Mouse (Mus musculus): ENCODE results near the gene Ppil4. TPM values are rescaled to one million over a fixed set of nuclear protein-coding genes. Genes with fewer than 3 reads are reported as not detected.

Ppil4 gene
- polyA plus RNA-seq, 1 experiment = 26.0 TPM

DNA sequence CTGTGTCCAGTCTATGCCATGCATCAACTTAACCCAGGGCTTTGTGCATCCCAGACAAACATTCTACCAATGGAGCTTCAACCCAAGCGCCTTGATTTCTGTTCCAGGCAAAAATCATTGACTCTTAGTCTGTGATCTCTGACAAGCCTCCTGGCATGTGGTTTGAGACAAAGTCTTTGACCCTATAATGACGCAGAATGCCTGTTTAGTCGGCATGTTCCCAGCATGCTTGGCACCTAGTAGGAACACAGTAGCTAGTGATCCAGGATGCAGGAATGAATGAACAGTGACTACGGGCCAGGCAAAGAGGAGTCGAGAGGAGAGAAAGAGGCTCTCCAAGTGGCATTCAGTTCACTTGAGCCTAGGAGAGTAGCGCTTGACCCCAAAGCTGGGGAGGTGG, 70.7 kb downstream of the Ppil4 start:
- DNase-seq (ENCODE audit: low read depth) = no peak
- TF ChIP-seq CTCF (IDR thresholded peaks at IDR 0.05; ENCODE audit: borderline replicate concordance, extremely low read depth, insufficient read depth, insufficient read length) (no peak), POLR2A (IDR thresholded peaks at IDR 0.05; ENCODE audit: borderline replicate concordance, extremely low read depth, insufficient read depth, insufficient read length, poor library complexity, severe bottlenecking) (no peak)

- DNase-seq (ENCODE audit: low read depth) = no peak
- TF ChIP-seq CTCF (IDR thresholded peaks at IDR 0.05; ENCODE audit: borderline replicate concordance, extremely low read depth, insufficient read depth, insufficient read length) (no peak), POLR2A (IDR thresholded peaks at IDR 0.05; ENCODE audit: borderline replicate concordance, extremely low read depth, insufficient read depth, insufficient read length, poor library complexity, severe bottlenecking) (no peak)
These were observed 71.5 kb downstream of the Ppil4 start for GRCm38 (mm10) chr10:7864184-7864583.

GRCm38 (mm10) chr10:7864806-7865205, 72.1 kb downstream of the Ppil4 start:
- TF ChIP-seq CTCF (IDR thresholded peaks at IDR 0.05; ENCODE audit: borderline replicate concordance, extremely low read depth, insufficient read depth, insufficient read length) (no peak), POLR2A (IDR thresholded peaks at IDR 0.05; ENCODE audit: borderline replicate concordance, extremely low read depth, insufficient read depth, insufficient read length, poor library complexity, severe bottlenecking) (no peak)
- DNase-seq (ENCODE audit: low read depth) = no peak

DNA sequence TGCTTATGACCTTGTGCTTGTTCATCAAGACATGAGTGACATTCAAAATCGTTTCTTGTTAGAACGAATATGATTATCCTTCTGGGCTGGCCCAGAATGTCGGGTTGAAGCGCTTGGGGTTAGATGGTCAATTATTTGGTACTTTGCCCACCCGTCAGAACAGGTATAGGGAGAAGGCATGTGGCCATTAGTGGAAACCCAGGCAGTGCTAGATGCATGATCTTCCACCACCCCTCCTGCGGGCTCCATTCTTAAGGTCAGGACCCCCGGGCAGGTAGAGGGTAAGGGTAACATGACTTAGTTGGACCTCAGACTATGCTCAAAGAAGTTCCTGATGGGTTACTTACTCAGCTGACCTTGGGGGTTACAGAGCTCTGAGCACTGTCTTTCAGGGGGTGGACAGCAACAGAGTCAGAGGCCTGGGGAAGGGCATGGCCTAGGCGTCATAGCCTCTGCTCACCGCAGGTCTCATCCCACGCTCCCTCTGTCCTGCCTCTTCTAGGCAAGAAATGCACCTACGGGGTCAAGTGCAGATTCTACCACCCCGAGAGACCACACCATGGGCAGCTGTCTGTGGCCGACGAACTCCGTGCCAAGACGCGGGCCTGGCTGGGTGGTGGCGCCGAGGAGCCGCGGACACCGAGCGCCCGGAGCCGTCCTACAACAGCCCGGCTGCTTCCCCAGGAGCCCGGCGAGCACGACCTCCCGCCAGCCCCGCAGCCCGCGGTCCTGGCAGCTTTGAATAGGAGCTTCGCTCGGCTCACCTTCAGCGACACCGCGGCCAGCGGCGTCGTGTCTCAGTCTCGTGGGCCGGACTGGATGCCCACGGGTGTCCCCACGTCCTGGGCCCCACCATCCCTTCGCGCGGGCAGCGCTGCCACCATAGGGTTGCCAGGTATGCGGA, 74.3 kb downstream of the Ppil4 start:
- TF ChIP-seq CTCF (IDR thresholded peaks at IDR 0.05; ENCODE audit: borderline replicate concordance, extremely low read depth, insufficient read depth, insufficient read length) (no peak), POLR2A (IDR thresholded peaks at IDR 0.05; ENCODE audit: borderline replicate concordance, extremely low read depth, insufficient read depth, insufficient read length, poor library complexity, severe bottlenecking) (no peak)
- peak; percentile 29 for DNase-seq (ENCODE audit: low read depth)

GRCm38 (mm10) chr10:7867666-7868030, 75.0 kb downstream of the Ppil4 start:
- no peak for DNase-seq (ENCODE audit: low read depth)
- TF ChIP-seq CTCF (IDR thresholded peaks at IDR 0.05; ENCODE audit: borderline replicate concordance, extremely low read depth, insufficient read depth, insufficient read length) (no peak), POLR2A (IDR thresholded peaks at IDR 0.05; ENCODE audit: borderline replicate concordance, extremely low read depth, insufficient read depth, insufficient read length, poor library complexity, severe bottlenecking) (no peak)

- DNase-seq (ENCODE audit: low read depth) = no peak
- TF ChIP-seq POLR2A (IDR thresholded peaks at IDR 0.05; ENCODE audit: borderline replicate concordance, extremely low read depth, insufficient read depth, insufficient read length, poor library complexity, severe bottlenecking) = no peak
- TF ChIP-seq CTCF (IDR thresholded peaks at IDR 0.05; ENCODE audit: borderline replicate concordance, extremely low read depth, insufficient read depth, insufficient read length) = no peak
These were observed 77.1 kb downstream of the Ppil4 start for GRCm38 (mm10) chr10:7869746-7870145.

DNA sequence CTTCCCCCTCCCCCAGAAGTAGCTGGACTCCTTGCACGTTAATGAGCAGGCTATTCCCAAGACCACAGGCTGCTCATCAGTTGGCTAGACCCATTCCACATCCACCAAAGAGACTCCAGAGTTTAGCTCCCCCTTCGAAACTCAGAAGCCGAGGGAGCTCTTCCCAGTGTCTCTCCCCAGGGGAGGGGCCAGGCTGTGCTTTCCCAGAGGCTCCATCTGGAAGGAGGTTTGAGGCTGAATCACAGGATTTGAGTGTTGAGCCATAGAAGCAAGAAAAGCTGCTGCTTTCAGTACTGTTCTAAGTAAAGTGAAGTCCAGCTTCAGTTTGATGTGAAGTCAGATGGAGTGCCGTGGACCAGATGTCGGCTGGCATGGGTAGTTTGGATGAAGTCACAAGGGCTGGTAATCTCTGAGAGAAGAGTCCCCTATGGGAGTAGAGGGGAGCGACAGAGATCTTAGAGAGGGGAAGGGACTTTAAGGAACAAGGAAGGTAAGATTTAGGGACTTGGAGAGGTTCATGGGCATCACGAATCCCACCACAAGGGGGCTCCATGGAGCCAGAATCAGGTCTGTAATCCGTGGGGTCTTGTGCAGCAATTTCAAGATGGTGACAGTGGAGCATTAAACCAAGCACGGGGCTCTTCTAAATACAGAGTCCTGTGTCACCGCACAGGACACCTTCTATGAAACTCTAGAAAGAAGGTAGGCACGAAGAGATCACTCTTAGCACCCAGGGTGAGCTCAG, 78.1 kb downstream of the Ppil4 start:
- DNase-seq (ENCODE audit: low read depth) = peak; percentile 57
- TF ChIP-seq CTCF (IDR thresholded peaks at IDR 0.05; ENCODE audit: borderline replicate concordance, extremely low read depth, insufficient read depth, insufficient read length) = peak; percentile 59; the same call in 1 of the 2 replicates
- TF ChIP-seq POLR2A (IDR thresholded peaks at IDR 0.05; ENCODE audit: borderline replicate concordance, extremely low read depth, insufficient read depth, insufficient read length, poor library complexity, severe bottlenecking) = no peak

GRCm38 (mm10) chr10:7871381-7872020, 78.8 kb downstream of the Ppil4 start:
- DNase-seq (ENCODE audit: low read depth) = no peak

More at GRCm38 (mm10) chr10:7871381-7872020, 78.8 kb downstream of the Ppil4 start:
- TF ChIP-seq POLR2A (IDR thresholded peaks at IDR 0.05; ENCODE audit: borderline replicate concordance, extremely low read depth, insufficient read depth, insufficient read length, poor library complexity, severe bottlenecking) (no peak), CTCF (IDR thresholded peaks at IDR 0.05; ENCODE audit: borderline replicate concordance, extremely low read depth, insufficient read depth, insufficient read length) (no peak)

Other genes with a start within 250 kb of the Ppil4 start
- 51.2 and 59.9 TPM in 2 replicates for gene Lrp11, start 203.1 kb upstream of the Ppil4 start, polyA plus RNA-seq (2012; rRNA removed)
- 25.2 and 35.0 TPM in 2 replicates for gene Nup43, start 125.4 kb upstream of the Ppil4 start, polyA plus RNA-seq (2012; rRNA removed)
- 76.2 and 79.2 TPM in 2 replicates for gene Pcmt1, start 111.8 kb upstream of the Ppil4 start, polyA plus RNA-seq (2012; rRNA removed)
- 26.6 and 32.1 TPM in 2 replicates for gene Lats1, start 111.7 kb upstream of the Ppil4 start, polyA plus RNA-seq (2012; rRNA removed)
- 13.6 and 17.5 TPM in 2 replicates for gene Katna1, start 66.9 kb upstream of the Ppil4 start, polyA plus RNA-seq (2012; rRNA removed)
- gene Ginm1, start 67 bp upstream of the Ppil4 start, polyA plus RNA-seq (2012; rRNA removed) = 24.4 and 26.4 TPM in 2 replicates
- gene Zc3h12d, start 39.6 kb downstream of the Ppil4 start, polyA plus RNA-seq (2012; rRNA removed) = 0.11 and 0.15 TPM in 2 replicates
- 41.6 and 61.3 TPM in 2 replicates for gene Tab2, start 163.3 kb downstream of the Ppil4 start, polyA plus RNA-seq (2012; rRNA removed)

Measured in brain, embryonic 14.5 days (tissue).